Mouse (Mus musculus) ES-E14 (cell line): ENCODE results near the gene Rai14. TPM values are rescaled to one million over a fixed set of nuclear protein-coding genes. Genes with fewer than 3 reads are reported as not detected.

ENCODE experiments used
- DNase-seq: peaks from one replicate; pipeline ENCODE4 v3.0.0-alpha.2; 2013; ENCODE audit warnings: low read depth, low spot score
- H3K27ac ChIP-seq: 2 replicates; pipeline ENCODE4 v1.5.1; 2012; ENCODE audit warnings: low read depth, mild to moderate bottlenecking, low read length, moderate library complexity, mixed read lengths; ENCODE audit not compliant: poor library complexity, insufficient read depth, severe bottlenecking
- H3K36me3 ChIP-seq: 2 replicates; pipeline ENCODE4 v1.6.1; 2012; ENCODE audit warnings: mild to moderate bottlenecking, low read length, moderate library complexity, mixed read lengths; ENCODE audit not compliant: control insufficient read depth, poor library complexity, insufficient read depth, severe bottlenecking
- H3K4me1 ChIP-seq, 2 experiments: fragments of 150-350 bp in 1 of 2; sonication (generic) in 1 of 2; 2 replicates each; pipeline ENCODE4 v1.6.1; 2012; ENCODE audit warnings: low read length in 2 of 2, mild to moderate bottlenecking in 1 of 2, mixed read lengths in 1 of 2; ENCODE audit not compliant: control insufficient read depth in 2 of 2, insufficient read depth in 2 of 2, poor library complexity in 1 of 2
- H3K4me3 ChIP-seq, 2 experiments: fragments of 150-350 bp in 1 of 2; sonication (generic) in 1 of 2; 2 replicates each; pipeline ENCODE4 v1.5.1; 2012; ENCODE audit warnings: low read length in 2 of 2, low read depth in 1 of 2, mild to moderate bottlenecking in 1 of 2, mixed read lengths in 1 of 2; ENCODE audit not compliant: insufficient read depth in 1 of 2, poor library complexity in 1 of 2, severe bottlenecking in 1 of 2
- H3K9ac ChIP-seq: 2 replicates; pipeline ENCODE4 v1.6.1; 2012; ENCODE audit warnings: low read depth, mild to moderate bottlenecking, low read length, mixed read lengths; ENCODE audit not compliant: poor library complexity, insufficient read depth, severe bottlenecking
- H3K9me3 ChIP-seq: fragments of 150-350 bp; sonication (generic); 2 replicates; pipeline ENCODE4 v1.6.1; 2012; ENCODE audit warnings: low read depth, mild to moderate bottlenecking, low read length; ENCODE audit not compliant: control insufficient read depth, insufficient read depth
- CHD2 ChIP-seq: IDR thresholded peaks from 2 replicates; pipeline ENCODE4 v1.6.1; 2014; ENCODE audit warnings: mild to moderate bottlenecking, low read depth, low read length, inconsistent platforms
- HCFC1 ChIP-seq: IDR thresholded peaks from 2 replicates; pipeline ENCODE4 v1.6.1; 2012; ENCODE audit warnings: low read length, inconsistent platforms, borderline replicate concordance; ENCODE audit not compliant: insufficient read depth
- MAFK ChIP-seq: IDR thresholded peaks from 2 replicates; pipeline ENCODE4 v1.6.1; 2014; ENCODE audit warnings: mild to moderate bottlenecking, low read depth, low read length, inconsistent platforms; ENCODE audit not compliant: insufficient read depth
- ZC3H11A ChIP-seq: IDR thresholded peaks from 2 replicates; pipeline ENCODE4 v1.6.1; 2012; ENCODE audit warnings: low read depth, mild to moderate bottlenecking, inconsistent platforms, low read length, borderline replicate concordance
- ZNF384 ChIP-seq: IDR thresholded peaks from 2 replicates; pipeline ENCODE4 v1.6.1; 2012; ENCODE audit warnings: low read depth, low read length, inconsistent platforms
- in situ Hi-C, 2 experiments: fragments of 600-800 bp; cut with MboI; formaldehyde crosslinking; loops; one replicate each; pipeline ENCODE4 v1.15.1; 2025; ENCODE audit warnings: low sequenced_read_pairs in 2 of 2, inconsistent platforms in 1 of 2; ENCODE audit not compliant: unreplicated experiment in 2 of 2
- total RNA-seq: library from RNA; depleted of rRNA; stranded (reverse); fragments of 300-350 nt; gene quantifications from 2 replicates; pipeline ENCODE4 v1.2.3, GENCODE M21; 2012

The Rai14 gene
- total RNA-seq, 1 experiment: 35.0 TPM

DNA sequence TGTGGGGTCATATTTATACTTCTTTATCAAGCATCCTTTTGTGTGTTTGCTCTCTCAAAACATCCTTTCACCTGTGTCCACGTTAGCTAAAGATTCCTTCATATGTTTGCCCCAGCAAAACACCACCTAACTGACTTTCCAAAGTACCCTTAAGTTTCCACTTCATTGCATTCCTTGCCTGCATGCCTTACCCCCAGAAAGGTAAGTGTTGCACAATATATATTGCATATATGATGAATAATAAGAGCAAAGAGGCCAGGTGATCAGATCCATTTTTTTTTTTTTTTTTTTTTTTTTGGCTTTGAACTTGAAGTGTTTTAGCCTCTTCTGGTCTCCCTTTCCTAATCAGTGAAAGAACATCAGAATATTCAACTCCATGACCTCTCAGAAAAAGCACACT lies 2.9 kb upstream of the Rai14 start:
- DNase-seq: no peak
- H3K27ac ChIP-seq: no peak overlapping the region
- in situ Hi-C loops: no loop called here
- TF ChIP-seq ZNF384: no peak
- TF ChIP-seq ZC3H11A: no peak
- TF ChIP-seq HCFC1: no peak
- no peak for TF ChIP-seq MAFK
- TF ChIP-seq CHD2: no peak
- H3K36me3 ChIP-seq: no peaks in the 10 kb centered on the region
- H3K9me3 ChIP-seq: no peaks in the 10 kb centered on the region
- H3K4me3 ChIP-seq: no peak overlapping the region
- peaks cover 7 to 19% of the 10 kb centered on the region in 2 experiments for H3K4me1 ChIP-seq
- H3K9ac ChIP-seq: no peak overlapping the region

DNA sequence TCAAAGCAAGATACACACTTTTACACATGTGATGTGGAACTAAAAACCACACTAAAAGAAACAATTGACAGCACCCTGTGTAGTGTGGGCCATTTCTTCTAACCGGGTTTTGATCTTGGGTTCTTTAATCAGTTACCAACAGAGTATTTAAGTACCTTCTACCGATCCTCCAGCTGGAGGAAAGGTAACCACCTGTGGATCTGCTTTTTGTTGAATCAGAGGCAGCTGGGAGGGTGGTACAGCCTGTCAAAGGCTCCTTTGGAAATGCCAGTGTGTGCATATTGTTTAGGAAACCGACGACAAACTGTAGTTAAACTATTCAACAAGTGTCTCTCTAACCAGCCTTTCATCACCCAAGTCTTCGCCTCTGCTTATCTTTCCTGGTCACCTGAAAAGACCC lies 1.5 kb upstream of the Rai14 start:
- TF ChIP-seq ZC3H11A (no peak), CHD2 (no peak), HCFC1 (no peak), ZNF384 (no peak), MAFK (no peak)
- Histone ChIP-seq H3K36me3 (no peaks in the 10 kb centered on the region), H3K9ac (no peak overlapping the region), H3K9me3 (no peaks in the 10 kb centered on the region), H3K4me1 (peaks cover 5 to 15% of the 10 kb centered on the region in 2 experiments), H3K4me3 (no peak overlapping the region), H3K27ac (no peak overlapping the region; the same call in 1 of the 2 replicates)
- no peak for DNase-seq
- in situ Hi-C loops: no loop called here

DNA sequence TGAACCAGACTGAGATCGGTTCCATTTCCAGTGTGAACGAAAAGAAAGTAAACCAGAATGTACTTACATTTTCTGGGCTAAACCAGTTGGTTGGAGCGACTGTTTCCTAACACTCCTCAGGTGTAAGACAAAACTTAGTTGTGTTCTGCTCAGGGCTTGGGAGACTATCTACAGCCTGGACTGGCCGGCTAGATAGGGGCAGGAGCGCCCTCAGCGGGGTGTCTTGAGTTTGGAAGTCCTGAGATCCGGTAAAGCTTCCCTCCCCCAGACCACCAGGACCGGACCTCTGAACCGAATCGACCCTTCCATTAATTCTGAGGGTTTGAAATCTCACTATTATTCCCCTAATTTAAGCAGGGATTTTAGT lies 698 bp upstream of the Rai14 start:
- Histone ChIP-seq H3K9me3 (no peaks in the 10 kb centered on the region), H3K4me1 (peaks cover 5 to 10% of the 10 kb centered on the region in 2 experiments), H3K4me3 (peak overlapping the region; percentile 75 to 86), H3K36me3 (no peaks in the 10 kb centered on the region), H3K27ac (peak overlapping the region; percentile 77), H3K9ac (peak overlapping the region; percentile 95)
- TF ChIP-seq ZC3H11A (no peak), ZNF384 (no peak)
- in situ Hi-C loops: no loop called here
- no peak for DNase-seq

DNA sequence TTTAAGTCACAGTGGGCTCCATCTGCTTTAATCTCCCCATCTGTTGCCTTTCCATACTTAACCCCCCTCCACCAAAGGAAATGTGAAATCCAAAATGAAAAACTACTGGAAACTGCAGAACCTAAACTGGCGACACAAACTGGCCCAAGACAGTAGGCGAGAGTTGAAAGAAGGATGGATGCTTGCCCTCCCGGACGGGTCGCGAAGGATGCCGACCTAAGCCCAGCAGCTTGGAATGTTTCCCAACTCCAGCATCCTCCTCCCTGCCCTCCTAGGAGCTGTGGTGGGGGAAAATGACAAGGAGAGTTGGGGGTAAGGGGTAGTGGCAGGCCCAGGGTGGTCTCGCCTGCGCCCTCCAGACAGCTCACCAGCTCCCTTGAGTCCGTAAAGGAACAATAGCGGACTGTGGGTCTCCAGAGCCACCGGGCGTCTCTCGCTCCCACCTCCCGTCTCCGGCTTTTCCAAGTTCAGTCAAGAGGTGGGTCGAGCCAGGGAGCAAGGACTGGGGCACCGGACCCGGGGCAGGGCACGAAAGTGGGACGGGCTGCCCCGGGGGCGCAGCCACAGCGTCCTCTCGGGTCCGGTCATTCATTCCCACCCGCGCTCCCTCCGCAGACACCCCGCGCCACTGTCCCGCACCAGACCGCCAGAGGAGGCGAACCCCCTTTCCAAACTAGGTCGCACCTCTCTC lies 653 bp downstream of the Rai14 start:
- H3K9ac ChIP-seq: peak overlapping the region; percentile 95
- H3K4me3 ChIP-seq: peak overlapping the region; percentile 75 to 86
- no peak for TF ChIP-seq ZC3H11A
- TF ChIP-seq HCFC1: no peak
- no peak for TF ChIP-seq MAFK
- peak overlapping the region; percentile 77; the same call in 1 of the 2 replicates for H3K27ac ChIP-seq
- in situ Hi-C loops: no loop called here
- H3K36me3 ChIP-seq: no peaks in the 10 kb centered on the region
- no peak for DNase-seq
- H3K9me3 ChIP-seq: no peaks in the 10 kb centered on the region
- peaks cover 5 to 9% of the 10 kb centered on the region in 2 experiments for H3K4me1 ChIP-seq

DNA sequence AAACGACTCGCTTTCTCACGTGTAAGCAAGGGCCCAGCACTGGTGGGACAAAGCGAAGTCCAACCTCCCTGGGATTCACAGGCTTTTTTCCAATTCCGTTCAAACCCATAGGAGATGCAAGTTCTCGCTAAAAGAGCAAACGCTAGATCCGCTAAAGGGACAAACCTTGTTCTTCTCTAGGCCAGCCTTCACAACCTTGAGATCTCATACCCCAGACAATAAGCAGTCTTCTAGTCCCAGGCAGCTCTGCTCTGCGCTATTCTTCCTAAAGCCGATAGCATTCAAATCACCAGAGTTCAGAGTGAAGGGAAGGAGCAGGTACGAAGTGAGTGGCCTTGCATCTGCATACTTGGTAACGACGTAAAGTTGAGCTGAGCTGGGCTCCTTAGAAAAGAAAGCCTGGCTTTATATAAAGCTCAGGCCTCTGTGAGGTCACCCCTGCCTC lies 1.2 kb downstream of the Rai14 start:
- peaks cover 8 to 9% of the 10 kb centered on the region in 2 experiments for H3K4me1 ChIP-seq
- DNase-seq: no peak
- peak overlapping the region; percentile 75 to 86 for H3K4me3 ChIP-seq
- no peak overlapping the region for H3K27ac ChIP-seq
- H3K9me3 ChIP-seq: no peaks in the 10 kb centered on the region
- TF ChIP-seq HCFC1 (no peak), ZNF384 (no peak), CHD2 (no peak), ZC3H11A (no peak), MAFK (no peak)
- peak overlapping the region; percentile 95; the same call in 1 of the 2 replicates for H3K9ac ChIP-seq
- in situ Hi-C loops: no loop called here
- H3K36me3 ChIP-seq: no peaks in the 10 kb centered on the region
